Mouse (Mus musculus) embryonic facial prominence, embryonic 14.5 days (tissue): Measurements from ENCODE around the gene Atp12a. TPM values are rescaled to one million over a fixed set of nuclear protein-coding genes. Genes with fewer than 3 reads are reported as not detected.

ENCODE experiments used
- ATAC-seq: fragments of 200-750 bp; cut with Nextera tagmentation; 2 replicates; pipeline ENCODE4 v1.8.0; 2017; ENCODE audit warnings: low read depth, moderate number of reproducible peaks, moderate TSS enrichment
- DNase-seq: peaks from one replicate; pipeline ENCODE4 v3.0.0-alpha.2; 2015; ENCODE audit warnings: low spot score
- H3K27ac ChIP-seq: fragments of 300-500 bp; sonication (generic); replicated peaks from 2 replicates; pipeline ENCODE4 v1.5.1; 2014; ENCODE audit warnings: low read depth, mild to moderate bottlenecking, low read length, moderate library complexity
- H3K27me3 ChIP-seq: fragments of 300-500 bp; sonication (generic); replicated peaks from 2 replicates; pipeline ENCODE4 v1.6.1; 2014; ENCODE audit warnings: low read length; ENCODE audit not compliant: control insufficient read depth, insufficient read depth
- H3K36me3 ChIP-seq: fragments of 300-500 bp; sonication (generic); 2 replicates; pipeline ENCODE4 v1.6.1; 2014; ENCODE audit warnings: low read length, mixed read lengths; ENCODE audit not compliant: control insufficient read depth, insufficient read depth
- H3K4me1 ChIP-seq: fragments of 300-500 bp; sonication (generic); 2 replicates; pipeline ENCODE4 v1.6.1; 2014; ENCODE audit warnings: antibody characterized with exemption, low read length; ENCODE audit not compliant: control insufficient read depth, insufficient read depth
- H3K4me2 ChIP-seq: fragments of 300-500 bp; sonication (generic); 2 replicates; pipeline ENCODE4 v1.6.1; 2014; ENCODE audit warnings: low read depth, mild to moderate bottlenecking, low read length, moderate library complexity, mixed read lengths
- H3K4me3 ChIP-seq: fragments of 300-500 bp; sonication (generic); 2 replicates; pipeline ENCODE4 v1.5.1; 2014; ENCODE audit warnings: low read depth, mild to moderate bottlenecking, low read length
- H3K9ac ChIP-seq: fragments of 300-500 bp; sonication (generic); 2 replicates; pipeline ENCODE4 v1.6.1; 2014; ENCODE audit warnings: low read depth, mild to moderate bottlenecking, low read length, moderate library complexity, mixed read lengths
- H3K9me3 ChIP-seq: fragments of 300-500 bp; sonication (generic); 2 replicates; pipeline ENCODE4 v1.6.1; 2016; ENCODE audit warnings: low read length; ENCODE audit not compliant: control insufficient read depth
- WGBS: fragments of 180-500 bp; shearing (Covaris S2); extraction: QIAGEN DNeasy Blood & Tissue Kit; methylation state at CpG from one replicate; pipeline ENCODE4 v1.1.7; 2014; 5-methylcytosine and 5-hydroxymethylcytosine counted together
- polyA plus RNA-seq: library from polyadenylated mRNA; unstranded; fragments of >200 nt; fragmentation: Nextera tagmentation; extraction: Ambion mirVana; gene quantifications from 2 replicates; pipeline ENCODE4 v1.2.1, GENCODE M21; 2014

The Atp12a gene
- polyA plus RNA-seq, 1 experiment from 2014 or later = 0.28 TPM

- 67% methylated on average over 6 of the region's 6 CpGs for WGBS
- H3K9me3 ChIP-seq = no peaks in the 10 kb centered on the region
- DNase-seq = peak; percentile 17
Observed at GRCm38 (mm10) chr14:56359131-56359530, 5.7 kb upstream of the Atp12a start.

GRCm38 (mm10) chr14:56365292-56365691 is 424 bp downstream of the Atp12a start:
- ATAC-seq = no peak
- peak overlapping the region; percentile 43 for H3K4me3 ChIP-seq
- 29% methylated on average over 8 of the region's 8 CpGs for WGBS
- peak overlapping the region; percentile 70 for H3K4me2 ChIP-seq
- no peak for DNase-seq
- H3K4me1 ChIP-seq = peaks cover 18% of the 10 kb centered on the region
- peak overlapping the region; percentile 30; the same call in 1 of the 2 replicates for H3K9ac ChIP-seq
- H3K36me3 ChIP-seq = no peaks in the 10 kb centered on the region
- no peaks in the 10 kb centered on the region for H3K9me3 ChIP-seq
- peaks cover 55% of the 10 kb centered on the region for H3K27me3 ChIP-seq
- H3K27ac ChIP-seq = no peak overlapping the region

More at GRCm38 (mm10) chr14:56359131-56359530, 5.7 kb upstream of the Atp12a start:
- Histone ChIP-seq H3K4me1 (no peaks in the 10 kb centered on the region; the same call in 1 of the 2 replicates), H3K27ac (no peak overlapping the region), H3K9ac (no peak overlapping the region), H3K4me2 (no peak overlapping the region), H3K36me3 (no peaks in the 10 kb centered on the region), H3K27me3 (peaks cover 12% of the 10 kb centered on the region), H3K4me3 (no peak overlapping the region)
- ATAC-seq = no peak

GRCm38 (mm10) chr14:56366712-56367111 is 1.8 kb downstream of the Atp12a start:
- no peak overlapping the region for H3K27ac ChIP-seq
- ATAC-seq (no peak), DNase-seq (peak; percentile 47)
- no peak overlapping the region for H3K9ac ChIP-seq
- H3K4me1 ChIP-seq = peaks cover 18% of the 10 kb centered on the region
- H3K4me3 ChIP-seq = no peak overlapping the region
- H3K36me3 ChIP-seq = no peaks in the 10 kb centered on the region
- peaks cover 55% of the 10 kb centered on the region for H3K27me3 ChIP-seq
- no peaks in the 10 kb centered on the region for H3K9me3 ChIP-seq
- 20% methylated on average over 15 of the region's 15 CpGs for WGBS
- H3K4me2 ChIP-seq = 0 out of 2 replicates have a peak overlapping the region, but pooled peaks have one; percentile 23

GRCm38 (mm10) chr14:56368834-56369233 is 4.0 kb downstream of the Atp12a start:
- DNase-seq = no peak
- H3K27ac ChIP-seq = no peak overlapping the region
- peaks cover 45% of the 10 kb centered on the region for H3K27me3 ChIP-seq
- H3K4me2 ChIP-seq = no peak overlapping the region
- no peak overlapping the region for H3K9ac ChIP-seq
- H3K36me3 ChIP-seq = no peaks in the 10 kb centered on the region
- no peak overlapping the region for H3K4me3 ChIP-seq
- no peak for ATAC-seq
- H3K9me3 ChIP-seq = no peaks in the 10 kb centered on the region
- peaks cover 18% of the 10 kb centered on the region for H3K4me1 ChIP-seq
- 55% methylated on average over 3 of the region's 3 CpGs for WGBS

- no peak overlapping the region for H3K9ac ChIP-seq
- H3K27ac ChIP-seq = no peak overlapping the region
- H3K36me3 ChIP-seq = no peaks in the 10 kb centered on the region
- WGBS = 2% methylated on average over 6 of the region's 6 CpGs
- H3K27me3 ChIP-seq = no peaks in the 10 kb centered on the region
- no peak overlapping the region for H3K4me3 ChIP-seq
- DNase-seq (peak; percentile 93), ATAC-seq (peak; percentile 85)
- H3K4me1 ChIP-seq = no peaks in the 10 kb centered on the region
- no peak overlapping the region for H3K4me2 ChIP-seq
- H3K9me3 ChIP-seq = no peaks in the 10 kb centered on the region
Observed at GRCm38 (mm10) chr14:56375731-56376130, 10.9 kb downstream of the Atp12a start.

GRCm38 (mm10) chr14:56377745-56378144 is 12.9 kb downstream of the Atp12a start:
- Histone ChIP-seq H3K27ac (no peak overlapping the region), H3K4me3 (no peak overlapping the region), H3K4me1 (no peaks in the 10 kb centered on the region), H3K9ac (no peak overlapping the region), H3K27me3 (no peaks in the 10 kb centered on the region), H3K36me3 (no peaks in the 10 kb centered on the region), H3K9me3 (no peaks in the 10 kb centered on the region), H3K4me2 (no peak overlapping the region)
- ATAC-seq = no peak
- no peak for DNase-seq

- 61% methylated on average over 9 of the region's 9 CpGs for WGBS
- Histone ChIP-seq H3K9ac (no peak overlapping the region), H3K27ac (no peak overlapping the region), H3K27me3 (no peaks in the 10 kb centered on the region), H3K4me2 (no peak overlapping the region), H3K4me3 (no peak overlapping the region), H3K9me3 (no peaks in the 10 kb centered on the region), H3K36me3 (no peaks in the 10 kb centered on the region), H3K4me1 (no peaks in the 10 kb centered on the region)
- no peak for ATAC-seq
- DNase-seq = no peak
Observed at GRCm38 (mm10) chr14:56379336-56379735, 14.5 kb downstream of the Atp12a start.

GRCm38 (mm10) chr14:56382366-56382765 is 17.5 kb downstream of the Atp12a start:
- Histone ChIP-seq H3K9ac (no peak overlapping the region), H3K4me3 (no peak overlapping the region), H3K27ac (no peak overlapping the region), H3K4me1 (no peaks in the 10 kb centered on the region), H3K36me3 (no peaks in the 10 kb centered on the region), H3K4me2 (no peak overlapping the region), H3K9me3 (no peaks in the 10 kb centered on the region), H3K27me3 (no peaks in the 10 kb centered on the region)
- WGBS = 86% methylated on average over 4 of the region's 4 CpGs
- no peak for DNase-seq
- no peak for ATAC-seq

GRCm38 (mm10) chr14:56390247-56390646 is 25.4 kb downstream of the Atp12a start:
- H3K4me1 ChIP-seq = no peaks in the 10 kb centered on the region
- H3K4me3 ChIP-seq = no peak overlapping the region
- H3K9ac ChIP-seq = no peak overlapping the region
- peak; percentile 50 for DNase-seq
- H3K9me3 ChIP-seq = no peaks in the 10 kb centered on the region
- H3K27me3 ChIP-seq = no peaks in the 10 kb centered on the region
- 66% methylated on average over 3 of the region's 3 CpGs for WGBS
- ATAC-seq = peak; percentile 65; the same call in 1 of the 2 replicates
- H3K36me3 ChIP-seq = no peaks in the 10 kb centered on the region
- H3K4me2 ChIP-seq = no peak overlapping the region
- no peak overlapping the region for H3K27ac ChIP-seq
